Mouse (Mus musculus): ENCODE measurements around the gene Ceacam20. TPM values are rescaled to one million over a fixed set of nuclear protein-coding genes. Genes with fewer than 3 reads are reported as not detected.

Gene Ceacam20
- 63.7 TPM for polyA plus RNA-seq (2014; fragmentation: Illumina TruSeq; extraction: RNeasy Lipid Tissue Mini Kit (QIAGEN cat#74804); ENCODE audit: low replicate concordance)

DNA sequence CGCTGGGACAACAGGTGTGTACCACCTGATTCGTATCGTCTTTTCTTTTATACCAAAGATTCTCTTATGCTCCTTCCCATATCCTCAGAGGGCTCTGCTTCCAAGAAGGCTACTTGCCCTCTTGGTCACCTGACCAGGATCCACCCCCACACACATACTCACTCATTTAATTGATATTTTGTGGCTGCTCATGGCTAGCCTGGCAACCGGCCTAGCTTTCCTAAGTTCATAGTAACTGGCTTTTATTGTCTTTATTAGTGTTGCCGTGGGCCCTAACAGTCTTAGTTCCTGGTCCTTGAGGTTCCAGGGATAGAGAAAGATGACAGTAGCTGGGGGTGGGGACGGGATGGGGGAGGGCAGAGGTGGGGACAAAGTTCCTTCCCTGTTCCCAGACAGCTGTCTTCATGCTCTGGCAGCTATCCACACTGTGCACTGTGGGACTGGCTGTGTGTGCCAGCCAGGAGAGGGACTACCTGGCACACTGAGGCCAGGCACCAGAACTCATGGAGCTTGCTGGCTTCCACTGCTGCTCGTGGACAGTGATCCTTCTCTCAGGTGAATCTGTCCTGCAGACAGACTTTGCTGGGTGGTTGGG, at the start of gene Ceacam20:
Gene Ceacam20 (plus strand): TSS at position 428 of the 595 bp plus-strand sequence.

DNA sequence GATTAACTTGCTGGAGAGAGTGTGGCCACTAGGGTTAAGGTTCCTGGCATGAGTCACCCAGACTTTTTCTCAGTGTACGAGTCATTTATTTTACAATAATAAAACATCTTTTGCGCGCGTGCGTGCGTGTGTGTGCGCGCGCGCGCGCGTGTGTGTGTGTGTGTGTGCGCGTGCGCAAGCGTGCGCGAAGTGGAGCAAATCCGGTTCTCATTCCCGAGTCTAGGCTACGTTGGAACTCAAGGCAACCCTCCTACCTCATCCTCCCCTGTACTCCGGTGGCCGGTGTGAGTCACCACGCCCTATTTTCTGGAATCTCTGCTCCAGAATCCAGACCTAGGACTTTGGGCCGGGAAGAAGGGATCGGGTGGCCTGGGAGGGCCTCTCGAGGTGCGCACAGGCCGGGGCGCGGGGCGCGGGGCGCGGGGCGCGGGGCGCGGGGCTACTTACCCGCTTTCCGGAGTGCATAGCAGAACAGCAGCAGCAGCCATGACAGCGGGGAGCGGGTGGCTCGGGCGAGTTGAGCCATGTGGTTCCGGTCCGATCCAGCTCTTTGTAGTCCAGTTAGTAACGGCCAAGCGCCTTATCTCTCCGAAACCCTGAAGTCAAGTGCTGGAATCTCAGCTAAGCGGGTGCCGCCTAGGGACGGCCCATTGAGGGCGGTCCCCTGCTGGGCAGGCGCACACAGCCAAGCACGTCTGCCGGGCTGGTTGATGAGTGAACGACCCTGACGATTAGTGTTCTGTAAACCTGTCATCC, 44.5 kb upstream of the Ceacam20 start, which contains the start of gene Pvr:
Gene Pvr (minus strand): TSS at position 655 of the 756 bp plus-strand sequence.

DNA sequence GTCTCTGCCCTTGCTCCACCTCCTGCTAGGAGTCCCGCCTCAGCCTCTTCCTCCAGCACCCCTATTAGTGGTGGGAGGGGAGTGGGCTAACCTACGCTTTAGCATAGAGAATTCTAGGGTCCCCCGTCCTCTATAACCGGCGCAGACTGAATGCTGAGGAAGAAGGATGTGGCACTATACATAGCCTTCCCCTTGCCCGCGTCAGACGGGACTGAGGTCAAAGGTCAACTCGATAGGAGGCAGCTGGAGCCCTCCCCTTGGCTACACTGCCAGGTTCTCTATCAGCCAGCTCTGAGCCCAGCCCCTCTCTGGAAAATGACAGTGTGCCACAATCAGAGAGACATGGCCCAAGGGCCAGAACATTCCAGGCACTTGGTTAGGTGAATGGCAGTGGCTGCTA, 14.6 kb upstream of the Ceacam20 start, which contains the start of gene Igsf23:
Gene Igsf23 (minus strand): TSS at position 168 of the 400 bp plus-strand sequence.

DNA sequence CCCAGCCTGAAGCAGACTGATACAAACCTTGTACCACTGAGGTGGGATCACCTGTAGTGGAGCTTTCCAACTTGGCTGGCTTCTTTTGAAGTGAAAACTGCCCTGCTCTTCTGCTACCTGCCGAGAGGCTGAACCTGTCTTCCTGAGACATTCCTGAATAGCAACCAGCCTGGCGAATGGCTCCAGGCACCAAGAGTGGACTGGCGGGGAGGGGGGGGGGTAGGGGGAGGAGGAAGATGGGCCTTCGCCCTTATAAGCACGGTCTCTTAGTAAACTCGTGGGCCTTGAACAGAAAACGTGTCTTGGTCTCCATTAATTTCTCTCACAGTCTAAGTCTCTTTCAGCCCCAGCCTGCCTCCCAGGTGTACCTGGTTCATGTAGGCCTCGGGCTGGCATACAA, 26.0 kb downstream of the Ceacam20 start, which contains the start of gene Nlrp9b:
Gene Nlrp9b (plus strand): TSS at position 301 of the 400 bp plus-strand sequence.

Other genes starting within 250 kb of the Ceacam20 start
- 0.93 TPM for gene Tomm40, start 250.0 kb upstream of the Ceacam20 start, polyA plus RNA-seq (2014; fragmentation: Illumina TruSeq; extraction: RNeasy Lipid Tissue Mini Kit (QIAGEN cat#74804); ENCODE audit: low replicate concordance)
- 5.7 TPM for gene Nectin2, start 214.9 kb upstream of the Ceacam20 start, polyA plus RNA-seq (2014; fragmentation: Illumina TruSeq; extraction: RNeasy Lipid Tissue Mini Kit (QIAGEN cat#74804); ENCODE audit: low replicate concordance)
- gene Bcam, start 194.4 kb upstream of the Ceacam20 start, polyA plus RNA-seq (2014; fragmentation: Illumina TruSeq; extraction: RNeasy Lipid Tissue Mini Kit (QIAGEN cat#74804); ENCODE audit: low replicate concordance), result not detected
- 3.7 TPM for gene Cblc, start 168.6 kb upstream of the Ceacam20 start, polyA plus RNA-seq (2014; fragmentation: Illumina TruSeq; extraction: RNeasy Lipid Tissue Mini Kit (QIAGEN cat#74804); ENCODE audit: low replicate concordance)
- 1.2 TPM for gene Bcl3, start 142.6 kb upstream of the Ceacam20 start, polyA plus RNA-seq (2014; fragmentation: Illumina TruSeq; extraction: RNeasy Lipid Tissue Mini Kit (QIAGEN cat#74804); ENCODE audit: low replicate concordance)
- gene Gm19345, start 113.4 kb upstream of the Ceacam20 start, polyA plus RNA-seq (2014; fragmentation: Illumina TruSeq; extraction: RNeasy Lipid Tissue Mini Kit (QIAGEN cat#74804); ENCODE audit: low replicate concordance), result not detected
- gene Ceacam16, start 104.1 kb upstream of the Ceacam20 start, polyA plus RNA-seq (2014; fragmentation: Illumina TruSeq; extraction: RNeasy Lipid Tissue Mini Kit (QIAGEN cat#74804); ENCODE audit: low replicate concordance), result not detected
- not detected for gene Ceacam19, start 77.4 kb upstream of the Ceacam20 start, polyA plus RNA-seq (2014; fragmentation: Illumina TruSeq; extraction: RNeasy Lipid Tissue Mini Kit (QIAGEN cat#74804); ENCODE audit: low replicate concordance)
- gene Pvr, start 44.3 kb upstream of the Ceacam20 start, polyA plus RNA-seq (2014; fragmentation: Illumina TruSeq; extraction: RNeasy Lipid Tissue Mini Kit (QIAGEN cat#74804); ENCODE audit: low replicate concordance), result 22.6 TPM
- gene Igsf23, start 14.7 kb upstream of the Ceacam20 start, polyA plus RNA-seq (2014; fragmentation: Illumina TruSeq; extraction: RNeasy Lipid Tissue Mini Kit (QIAGEN cat#74804); ENCODE audit: low replicate concordance), result 25.9 TPM
- 150 TPM for gene Nlrp9b, start 26.1 kb downstream of the Ceacam20 start, polyA plus RNA-seq (2014; fragmentation: Illumina TruSeq; extraction: RNeasy Lipid Tissue Mini Kit (QIAGEN cat#74804); ENCODE audit: low replicate concordance)
- 0.67 TPM for gene Vmn1r91, start 134.3 kb downstream of the Ceacam20 start, polyA plus RNA-seq (2014; fragmentation: Illumina TruSeq; extraction: RNeasy Lipid Tissue Mini Kit (QIAGEN cat#74804); ENCODE audit: low replicate concordance)
- gene Gm16442, start 157.2 kb downstream of the Ceacam20 start, polyA plus RNA-seq (2014; fragmentation: Illumina TruSeq; extraction: RNeasy Lipid Tissue Mini Kit (QIAGEN cat#74804); ENCODE audit: low replicate concordance), result not detected
- not detected for gene Vmn1r93, start 173.7 kb downstream of the Ceacam20 start, polyA plus RNA-seq (2014; fragmentation: Illumina TruSeq; extraction: RNeasy Lipid Tissue Mini Kit (QIAGEN cat#74804); ENCODE audit: low replicate concordance)
- not detected for gene Vmn1r94, start 203.0 kb downstream of the Ceacam20 start, polyA plus RNA-seq (2014; fragmentation: Illumina TruSeq; extraction: RNeasy Lipid Tissue Mini Kit (QIAGEN cat#74804); ENCODE audit: low replicate concordance)
- gene Vmn1r95, start 228.3 kb downstream of the Ceacam20 start, polyA plus RNA-seq (2014; fragmentation: Illumina TruSeq; extraction: RNeasy Lipid Tissue Mini Kit (QIAGEN cat#74804); ENCODE audit: low replicate concordance), result not detected
- not detected for gene Gm6164, start 240.2 kb downstream of the Ceacam20 start, polyA plus RNA-seq (2014; fragmentation: Illumina TruSeq; extraction: RNeasy Lipid Tissue Mini Kit (QIAGEN cat#74804); ENCODE audit: low replicate concordance)